Mouse (Mus musculus) testis, postnatal 10 days (tissue): ENCODE data around the gene Rdh8.
"Not testable (repeated sequence)": the region's sequence is repeated elsewhere in the genome, so short reads cannot be mapped to it uniquely, and the experiment has no call there.

Experiments
- DNase-seq: peaks from one replicate; pipeline ENCODE4 v3.0.0; 2021; ENCODE audit warnings: low spot score

The Rdh8 gene

GRCm38 (mm10) chr9:20818236-20818635 lies at the start of gene Rdh8:
Gene Rdh8, plus strand, starts transcription at chr9:20818503.
- DNase-seq: no peak

- no peak for DNase-seq
Observed at GRCm38 (mm10) chr9:20781286-20781685, 37.0 kb upstream of the Rdh8 start.

- no peak for DNase-seq
Observed at GRCm38 (mm10) chr9:20785055-20785454, 33.2 kb upstream of the Rdh8 start.

- no peak for DNase-seq
Observed at GRCm38 (mm10) chr9:20787992-20788391, 30.3 kb upstream of the Rdh8 start.

GRCm38 (mm10) chr9:20789651-20790050 lies 28.7 kb upstream of the Rdh8 start:
- DNase-seq: no peak

GRCm38 (mm10) chr9:20790345-20790744 lies 28.0 kb upstream of the Rdh8 start:
- DNase-seq: no peak

- DNase-seq: peak; percentile 62
Observed at GRCm38 (mm10) chr9:20794108-20794806, 24.0 kb upstream of the Rdh8 start.

GRCm38 (mm10) chr9:20804266-20805158 lies 13.8 kb upstream of the Rdh8 start:
- peak; percentile 74 for DNase-seq

- no peak for DNase-seq
Observed at GRCm38 (mm10) chr9:20805159-20805495, 13.2 kb upstream of the Rdh8 start.

- no peak for DNase-seq
Observed at GRCm38 (mm10) chr9:20805706-20806105, 12.6 kb upstream of the Rdh8 start.

- no peak for DNase-seq
Observed at GRCm38 (mm10) chr9:20810271-20810670, 8.0 kb upstream of the Rdh8 start.

GRCm38 (mm10) chr9:20810773-20811172 lies 7.5 kb upstream of the Rdh8 start:
- no peak for DNase-seq

- peak; percentile 84 for DNase-seq
Observed at GRCm38 (mm10) chr9:20812537-20813271, 5.6 kb upstream of the Rdh8 start.

- peak; percentile 81 for DNase-seq
Observed at GRCm38 (mm10) chr9:20814521-20815272, 3.6 kb upstream of the Rdh8 start, which contains the start of gene Col5a3. Gene Col5a3, minus strand, starts transcription at chr9:20815067.

GRCm38 (mm10) chr9:20820001-20820400 lies 1.7 kb downstream of the Rdh8 start:
- DNase-seq: no peak

GRCm38 (mm10) chr9:20822821-20823220 lies 4.5 kb downstream of the Rdh8 start:
- DNase-seq: no peak

- no peak for DNase-seq
Observed at GRCm38 (mm10) chr9:20825781-20826180, 7.5 kb downstream of the Rdh8 start.

GRCm38 (mm10) chr9:20828127-20828526 lies 9.8 kb downstream of the Rdh8 start:
- DNase-seq: no peak

- DNase-seq: peak; percentile 98
Observed at GRCm38 (mm10) chr9:20830901-20831643, 12.8 kb downstream of the Rdh8 start.

- DNase-seq: no peak
Observed at GRCm38 (mm10) chr9:20834881-20835280, 16.6 kb downstream of the Rdh8 start.

- not testable (repeated sequence) for DNase-seq
Observed at GRCm38 (mm10) chr9:20835431-20835954, 17.2 kb downstream of the Rdh8 start.
